Mouse (Mus musculus) lung, adult 2 months (tissue): ENCODE data around the gene Drc7.

Experiments
- CTCF ChIP-seq: fragments of 200-500 bp; IDR thresholded peaks from 2 replicates; pipeline ENCODE4 v1.5.1; 2011; ENCODE audit warnings: mild to moderate bottlenecking, low read length, control low read depth; ENCODE audit not compliant: insufficient read depth
- POLR2A ChIP-seq: fragments of 200-500 bp; IDR thresholded peaks from 2 replicates; pipeline ENCODE4 v1.6.1; 2011; ENCODE audit warnings: low read depth, mild to moderate bottlenecking, control low read depth, low read length, borderline replicate concordance; ENCODE audit errors: extremely low read depth

DNA sequence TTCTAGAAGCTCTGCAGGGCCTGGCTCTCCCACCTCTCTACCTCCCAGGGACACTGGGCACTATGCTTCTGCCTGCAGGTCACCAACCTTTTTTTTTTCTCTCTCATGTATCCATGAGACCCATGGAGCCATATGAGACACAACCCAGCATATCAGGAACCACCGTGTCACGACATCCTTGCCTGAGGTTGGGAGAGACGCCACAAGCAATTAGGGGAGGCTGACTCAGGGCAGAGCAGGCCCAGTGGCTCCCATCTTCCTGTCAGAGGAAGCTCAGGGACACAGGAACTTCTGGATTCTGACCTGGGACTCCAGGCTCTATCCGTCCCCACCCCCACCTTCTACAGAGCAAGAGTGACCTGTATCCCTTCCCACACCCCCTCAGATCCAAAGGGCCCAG lies 39.0 kb upstream of the Drc7 start:
- no peak for TF ChIP-seq POLR2A
- no peak for TF ChIP-seq CTCF
